Mouse (Mus musculus): ENCODE measurements around the gene Cyba. TPM values are rescaled to one million over a fixed set of nuclear protein-coding genes. Genes with fewer than 3 reads are reported as not detected.

The Cyba gene
- total and polyA plus RNA-seq, 3 experiments, result 450 to 1,119 (median 848) TPM

GRCm38 (mm10) chr8:122436146-122436545 lies 3.4 kb upstream of the Cyba start:
- Histone ChIP-seq H3K79me2 (replicated peaks; ENCODE audit: control insufficient read depth, extremely low read depth, insufficient read depth, poor library complexity, severe bottlenecking) (peaks cover 10% of the 10 kb centered on the region), H3K27ac (ENCODE audit: insufficient read depth, low read depth) (no peak overlapping the region), H3K27me3 (replicated peaks) (no peaks in the 10 kb centered on the region), H3K4me3 (replicated peaks in 1 of 3; ENCODE audit: low read depth in 2 of 3, low read length in 2 of 3, poor library complexity in 1 of 3) (no peak overlapping the region), H3K4me2 (ENCODE audit: insufficient read depth, low read depth, poor library complexity, severe bottlenecking) (no peak overlapping the region), H3K9me3 (replicated peaks; ENCODE audit: low read length) (peaks cover 11% of the 10 kb centered on the region), H3K9ac (ENCODE audit: insufficient read depth, low read depth) (no peak overlapping the region), H3K4me1 (ENCODE audit: control insufficient read depth in 1 of 2, insufficient read depth in 2 of 2) (peaks cover 14 to 54% of the 10 kb centered on the region in 2 experiments), H3K36me3 (replicated peaks in 1 of 2; ENCODE audit: control insufficient read depth in 1 of 2, insufficient read depth in 1 of 2, low read length in 1 of 2) (peaks cover 41 to 71% of the 10 kb centered on the region in 2 experiments)
- dilution Hi-C loops (cut with MboI; ENCODE audit: extremely low pct_ligation_motif_present, extremely low pct_unique_long_range_greater_than_20kb, low sequenced_read_pairs), result no loop called here
- in situ Hi-C loops (cut with MboI; ENCODE audit: low pct_ligation_motif_present, low pct_unique_long_range_greater_than_20kb, low sequenced_read_pairs), result loop anchor here (25.0 kb wide), 1 partner anchor 849 kb away; the partner anchor contains the start of genes Fbxo31 and Map1lc3b
- DNase-seq (ENCODE audit: extremely low read depth), result no peak
- no peak for TF ChIP-seq USF1 (IDR thresholded peaks at IDR 0.05; ENCODE audit: low read depth, low read length)
- no peak for TF ChIP-seq CHD1 (IDR thresholded peaks at IDR 0.05; ENCODE audit: low read depth, low read length)
- TF ChIP-seq MXI1 (IDR thresholded peaks at IDR 0.05; ENCODE audit: low read depth, low read length), result no peak
- TF ChIP-seq BHLHE40 (IDR thresholded peaks at IDR 0.05; ENCODE audit: low read depth, low read length), result peak; percentile 45; the same call in 1 of the 2 replicates
- no peak for TF ChIP-seq GABPA (IDR thresholded peaks at IDR 0.05; ENCODE audit: insufficient replicate concordance, low read depth, low read length)
- no peak for TF ChIP-seq MAFK (IDR thresholded peaks at IDR 0.05; ENCODE audit: insufficient replicate concordance, low read length)
- TF ChIP-seq E2F4 (IDR thresholded peaks at IDR 0.05; ENCODE audit: insufficient replicate concordance, low read depth, low read length), result no peak

- dilution Hi-C loops (cut with MboI; ENCODE audit: extremely low pct_ligation_motif_present, extremely low pct_unique_long_range_greater_than_20kb, low sequenced_read_pairs), result no loop called here
- H3K4me3 ChIP-seq (replicated peaks in 1 of 3; ENCODE audit: low read depth in 2 of 3, low read length in 2 of 3, poor library complexity in 1 of 3), result no peak overlapping the region
- H3K79me2 ChIP-seq (replicated peaks; ENCODE audit: control insufficient read depth, extremely low read depth, insufficient read depth, poor library complexity, severe bottlenecking), result peaks cover 18% of the 10 kb centered on the region
- peaks cover 11% of the 10 kb centered on the region for H3K9me3 ChIP-seq (replicated peaks; ENCODE audit: low read length)
- H3K36me3 ChIP-seq (replicated peaks in 1 of 2; ENCODE audit: control insufficient read depth in 1 of 2, insufficient read depth in 1 of 2, low read length in 1 of 2), result peaks cover 41 to 72% of the 10 kb centered on the region in 2 experiments
- no peak overlapping the region for H3K9ac ChIP-seq (ENCODE audit: insufficient read depth, low read depth)
- in situ Hi-C loops (cut with MboI; ENCODE audit: low pct_ligation_motif_present, low pct_unique_long_range_greater_than_20kb, low sequenced_read_pairs), result loop anchor here (25.0 kb wide), 1 partner anchor 848 kb away; the partner anchor contains the start of genes Fbxo31 and Map1lc3b
- no peak overlapping the region for H3K4me2 ChIP-seq (ENCODE audit: insufficient read depth, low read depth, poor library complexity, severe bottlenecking)
- no peaks in the 10 kb centered on the region for H3K27me3 ChIP-seq (replicated peaks)
- no peak for DNase-seq (ENCODE audit: extremely low read depth)
- peaks cover 19 to 54% of the 10 kb centered on the region in 2 experiments for H3K4me1 ChIP-seq (ENCODE audit: control insufficient read depth in 1 of 2, insufficient read depth in 2 of 2)
- no peak overlapping the region for H3K27ac ChIP-seq (ENCODE audit: insufficient read depth, low read depth)
- TF ChIP-seq CTCF (conservative IDR thresholded peaks at IDR 0.05 in 1 of 2, IDR thresholded peaks at IDR 0.05 in 1 of 2; ENCODE audit: low read depth in 2 of 2, low read length in 2 of 2) (peak; percentile 24 to 39; a peak in 3 of 4 replicates), E2F4 (IDR thresholded peaks at IDR 0.05; ENCODE audit: insufficient replicate concordance, low read depth, low read length) (no peak), BHLHE40 (IDR thresholded peaks at IDR 0.05; ENCODE audit: low read depth, low read length) (no peak), MAX (IDR thresholded peaks at IDR 0.05; ENCODE audit: low read length) (no peak), ZNF384 (IDR thresholded peaks at IDR 0.05; ENCODE audit: low read depth, low read length) (no peak), EP300 (IDR thresholded peaks at IDR 0.05; ENCODE audit: low read length) (no peak), PAX5 (IDR thresholded peaks at IDR 0.05; ENCODE audit: low read length) (no peak), MAFK (IDR thresholded peaks at IDR 0.05; ENCODE audit: insufficient replicate concordance, low read length) (no peak)
Observed at GRCm38 (mm10) chr8:122435375-122435774, 2.6 kb upstream of the Cyba start.

Measured in CH12.LX (cell line).